Mouse (Mus musculus) spleen, embryonic (tissue): ENCODE measurements around the gene Tmub2.

Source experiments
- CTCF ChIA-PET: fragments of 350-600 bp; sonication (Branson Sonifier 250); formaldehyde crosslinking; loops from one replicate; lab custom pipeline; 2022; lab: Charles Lee

Tmub2 gene

GRCm38 (mm10) chr11:102276411-102276915 lies 8.3 kb upstream of the Tmub2 start:
- CTCF ChIA-PET = interaction anchor here (1.1 kb wide), 1 partner anchor 156 kb away, joined by 4 read pairs; no protein-coding TSS in a partner anchor

GRCm38 (mm10) chr11:102277754-102278153 lies 7.0 kb upstream of the Tmub2 start:
- CTCF ChIA-PET = interaction anchor here (0.6 kb wide), 2 partner anchors 22 to 1084 kb away, joined by 3 to 5 read pairs; no protein-coding TSS in a partner anchor

GRCm38 (mm10) chr11:102279595-102279994 lies 5.1 kb upstream of the Tmub2 start:
- CTCF ChIA-PET = interaction anchor here (0.5 to 0.6 kb wide), 2 partner anchors 98 to 1656 kb away, joined by 6 to 12 read pairs; no protein-coding TSS in a partner anchor

GRCm38 (mm10) chr11:102280267-102280666 lies 4.5 kb upstream of the Tmub2 start:
- CTCF ChIA-PET = interaction anchor here (0.6 kb wide), 3 partner anchors 25 to 730 kb away, joined by 3 to 12 read pairs (median 4); no protein-coding TSS in a partner anchor

- CTCF ChIA-PET = interaction anchor here (0.7 kb wide), 1 partner anchor 36 kb away, joined by 5 read pairs; no protein-coding TSS in a partner anchor
Measured at GRCm38 (mm10) chr11:102283922-102284321, 809 bp upstream of the Tmub2 start.

- CTCF ChIA-PET = interaction anchor here (0.5 to 0.8 kb wide), 4 partner anchors 18 to 327 kb away, joined by 3 to 15 read pairs (median 4); no protein-coding TSS in a partner anchor
Measured at GRCm38 (mm10) chr11:102285095-102285834, 534 bp downstream of the Tmub2 start.

- CTCF ChIA-PET = interaction anchor here (1.0 kb wide), 1 partner anchor 8 kb away, joined by 3 read pairs; no protein-coding TSS in a partner anchor
Measured at GRCm38 (mm10) chr11:102287485-102287884, 2.8 kb downstream of the Tmub2 start.

- CTCF ChIA-PET = no interaction called here
Measured at GRCm38 (mm10) chr11:102288027-102288804, 3.5 kb downstream of the Tmub2 start.

- CTCF ChIA-PET = no interaction called here
Measured at GRCm38 (mm10) chr11:102288913-102289312, 4.2 kb downstream of the Tmub2 start.

GRCm38 (mm10) chr11:102289511-102290100 lies 4.9 kb downstream of the Tmub2 start:
- CTCF ChIA-PET = interaction anchor here (0.5 kb wide), 1 partner anchor 30 kb away, joined by 6 read pairs; the partner anchor contains the start of gene Ubtf

- CTCF ChIA-PET = interaction anchor here (0.5 kb wide), 1 partner anchor 30 kb away, joined by 6 read pairs; the partner anchor contains the start of gene Ubtf
Measured at GRCm38 (mm10) chr11:102290141-102290540, 5.4 kb downstream of the Tmub2 start.

- CTCF ChIA-PET = no interaction called here
Measured at GRCm38 (mm10) chr11:102291051-102291535, 6.4 kb downstream of the Tmub2 start.

- CTCF ChIA-PET = no interaction called here
Measured at GRCm38 (mm10) chr11:102293971-102294370, 9.2 kb downstream of the Tmub2 start.

- CTCF ChIA-PET = interaction anchor here (0.5 kb wide), 1 partner anchor 1346 kb away, joined by 3 read pairs; no protein-coding TSS in a partner anchor
Measured at GRCm38 (mm10) chr11:102294416-102294815, 9.7 kb downstream of the Tmub2 start.

GRCm38 (mm10) chr11:102294887-102295597 lies 10.3 kb downstream of the Tmub2 start:
- CTCF ChIA-PET = interaction anchor here (0.5 to 1.1 kb wide), 2 partner anchors 8 to 1345 kb away, joined by 3 read pairs; no protein-coding TSS in a partner anchor

- CTCF ChIA-PET = interaction anchor here (1.1 kb wide), 1 partner anchor 9 kb away, joined by 3 read pairs; no protein-coding TSS in a partner anchor
Measured at GRCm38 (mm10) chr11:102295598-102296471, 11.1 kb downstream of the Tmub2 start.

GRCm38 (mm10) chr11:102296491-102297472 lies 12.1 kb downstream of the Tmub2 start, which contains the start of gene Atxn7l3:
Atxn7l3 (minus strand) TSS chr11:102296631.
- CTCF ChIA-PET = interaction anchor here (1.0 kb wide), 2 partner anchors 13 to 22 kb away, joined by 3 to 9 read pairs; partner anchors contain the start of gene Ubtf
